Mouse (Mus musculus): ENCODE data around the gene Tle6.

DNA sequence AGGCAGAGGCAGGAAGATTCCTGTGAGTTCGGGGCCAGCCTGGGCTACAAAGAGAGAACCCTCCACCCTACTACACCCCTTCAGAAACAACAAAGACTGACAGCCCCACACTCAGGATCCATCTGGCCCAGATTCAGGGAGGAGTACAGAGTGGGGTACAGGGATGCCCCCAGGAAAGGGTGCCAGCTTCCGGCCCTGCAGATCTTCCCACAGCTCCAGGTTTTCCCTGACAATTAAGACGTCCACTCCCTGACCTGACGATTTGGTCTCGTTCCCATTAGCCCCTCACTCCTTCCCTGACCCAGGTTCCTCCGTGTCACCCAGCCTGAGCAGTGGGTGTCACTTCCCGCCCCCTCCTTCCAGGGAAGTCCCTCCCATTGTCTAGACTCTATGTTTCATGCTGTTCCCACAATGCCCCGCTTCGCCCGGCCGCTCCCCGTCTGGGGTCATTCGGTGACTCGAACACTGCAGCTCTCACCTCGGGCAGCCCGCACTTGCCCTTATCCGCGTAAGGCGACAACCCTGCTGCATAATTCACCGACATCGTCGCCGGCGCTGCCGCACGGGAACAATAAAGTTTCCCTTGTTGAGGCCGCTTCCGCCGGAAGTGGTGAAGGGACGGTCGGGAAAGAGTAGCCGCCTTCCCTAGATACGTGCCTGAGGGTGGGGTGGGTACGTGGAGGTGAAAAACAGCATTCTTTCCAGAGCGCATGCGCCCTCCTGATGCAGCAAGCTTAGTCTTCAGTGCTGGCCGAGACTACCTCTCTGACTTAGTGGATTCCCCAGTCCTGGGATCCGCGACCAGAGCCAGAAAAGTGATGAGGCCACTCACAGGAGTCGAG is 26.3 kb upstream of the Tle6 start, which contains the start of gene Sirt6:
- no peak for TF ChIP-seq CTCF (IDR thresholded peaks at IDR 0.05; ENCODE audit: low read depth, low read length)
- no peak for TF ChIP-seq POLR2AphosphoS5 (IDR thresholded peaks at IDR 0.05; ENCODE audit: insufficient replicate concordance, low read depth, low read length)
- TF ChIP-seq TAL1 (conservative IDR thresholded peaks at IDR 0.05; ENCODE audit: low read depth, low read length) = no peak
